In genomic region chr1:73954614-73955013, GRCm38 (mm10) we compare ENCODE assay signal across 11 mouse cellular contexts.
DNase-seq lines count a peak whose midpoint lies in the region; ATAC-seq and TF ChIP-seq lines count a peak whose summit lies in the region.
"Had no signal": no experiment of that assay in that cellular context is flagged by ENCODE, and none has a peak within 500 bp of the region (broad histone marks: within the 10 kb centered on the region; RNA-seq: fewer than 3 reads in every experiment).

No protein-coding gene starts in this region.

- peak; percentile 45; the same call in 1 of the 2 replicates for ATAC-seq in lung, embryonic 14.5 days (ENCODE audit: insufficient read depth)
- ATAC-seq in heart, embryonic 11.5 days (replicated peaks; ENCODE audit: insufficient number of reproducible peaks, low FRiP score, low TSS enrichment): no peak; the same call in 1 of the 2 replicates
- no peak; the same call in 1 of the 2 replicates for ATAC-seq in stomach, embryonic 16.5 days (ENCODE audit: insufficient read depth, low FRiP score)
- ATAC-seq: liver, embryonic 12.5 days had no signal

- H3K4me1 ChIP-seq in lung, embryonic 14.5 days (ENCODE audit: insufficient read depth): peaks cover 31% of the 10 kb centered on the region
- peaks cover 31% of the 10 kb centered on the region for H3K4me1 ChIP-seq in lung, adult 2 months (ENCODE audit: control insufficient read depth, insufficient read depth, low read length)
- H3K4me1 ChIP-seq in heart, embryonic 11.5 days (ENCODE audit: control insufficient read depth, insufficient read depth, low read length): peaks cover 62% of the 10 kb centered on the region
- H3K4me1 ChIP-seq in stomach, embryonic 16.5 days (ENCODE audit: control insufficient read depth, insufficient read depth, low read length): peaks cover 57% of the 10 kb centered on the region

- 28% methylated on average over 4 of the region's 4 CpGs for WGBS in lung, embryonic 14.5 days
- WGBS in lung, adult 2 months: 22% methylated on average over 4 of the region's 4 CpGs
- WGBS in heart, embryonic 11.5 days (ENCODE audit: insufficient replicate concordance): 27% methylated on average over 4 of the region's 4 CpGs
- WGBS in stomach, embryonic 16.5 days: 39% methylated on average over 4 of the region's 4 CpGs

- peak; percentile 73 for DNase-seq in lung, embryonic 14.5 days
- no peak for DNase-seq in lung, adult 2 months
- peak; percentile 66 to 87 for DNase-seq in kidney, postnatal 25 days
- no peak for DNase-seq in testis, postnatal 14 days (ENCODE audit: low spot score)
- no peak for DNase-seq in spleen, postnatal 36 days (ENCODE audit: low spot score in 2 of 2)
- DNase-seq in cerebellum, postnatal 36 days: no peak
- DNase-seq: cerebellum, adult 2 months had no signal

- no peak overlapping the region for H3K4me2 ChIP-seq in lung, embryonic 14.5 days
- peak overlapping the region; percentile 4; the same call in 1 of the 2 replicates for H3K4me2 ChIP-seq in heart, embryonic 11.5 days
- H3K4me2 ChIP-seq in stomach, embryonic 16.5 days (ENCODE audit: low read depth, low read length): no peak overlapping the region
- H3K4me2 ChIP-seq: liver, embryonic 12.5 days had no signal

- TF ChIP-seq CTCF in lung, embryonic 14.5 days (IDR thresholded peaks at IDR 0.05; ENCODE audit: low read depth): no peak
- TF ChIP-seq CTCF in lung, adult 2 months (IDR thresholded peaks at IDR 0.05; ENCODE audit: insufficient read depth, low read length): no peak

- H3K27me3 ChIP-seq in lung, embryonic 14.5 days (ENCODE audit: insufficient read depth, low read length): no peaks in the 10 kb centered on the region
- no peaks in the 10 kb centered on the region for H3K27me3 ChIP-seq in heart, embryonic 11.5 days (ENCODE audit: control insufficient read depth, insufficient read depth, low read length)
- H3K27me3 ChIP-seq in stomach, embryonic 16.5 days (ENCODE audit: control insufficient read depth, insufficient read depth, low read length): no peaks in the 10 kb centered on the region
- H3K27me3 ChIP-seq: liver, embryonic 12.5 days had no signal

- no peak overlapping the region for H3K9ac ChIP-seq in lung, embryonic 14.5 days
- H3K9ac ChIP-seq in heart, embryonic 11.5 days (ENCODE audit: low read depth, low read length): 0 out of 2 replicates have a peak overlapping the region, but pooled peaks have one; percentile 23
- no peak overlapping the region for H3K9ac ChIP-seq in stomach, embryonic 16.5 days (ENCODE audit: low read length)
- H3K9ac ChIP-seq: liver, embryonic 12.5 days had no signal

- no peak overlapping the region for H3K4me3 ChIP-seq in lung, embryonic 14.5 days (ENCODE audit: low read depth, low read length)
- H3K4me3 ChIP-seq in lung, adult 2 months (replicated peaks; ENCODE audit: extremely low read depth, low read depth, low read length): no peak overlapping the region
- H3K4me3 ChIP-seq in heart, embryonic 11.5 days (ENCODE audit: low read depth, low read length): no peak overlapping the region
- H3K4me3 ChIP-seq in stomach, embryonic 16.5 days (replicated peaks; ENCODE audit: low read length): no peak overlapping the region
- H3K4me3 ChIP-seq: liver, embryonic 12.5 days had no signal

- no peaks in the 10 kb centered on the region for H3K9me3 ChIP-seq in lung, embryonic 14.5 days (ENCODE audit: low read depth, low read length)
- H3K9me3 ChIP-seq in heart, embryonic 11.5 days (replicated peaks; ENCODE audit: control insufficient read depth, low read length): no peaks in the 10 kb centered on the region
- no peaks in the 10 kb centered on the region for H3K9me3 ChIP-seq in stomach, embryonic 16.5 days (replicated peaks; ENCODE audit: control insufficient read depth, low read length)
- H3K9me3 ChIP-seq: G1E; liver, embryonic 12.5 days had no signal

- TF ChIP-seq POLR2A in lung, adult 2 months (IDR thresholded peaks at IDR 0.05; ENCODE audit: borderline replicate concordance, extremely low read depth, low read depth, low read length): no peak

- H3K27ac ChIP-seq in lung, embryonic 14.5 days (ENCODE audit: low read depth): peak overlapping the region; percentile 81
- peak overlapping the region; percentile 74 for H3K27ac ChIP-seq in heart, embryonic 11.5 days (ENCODE audit: low read depth, low read length)
- peak overlapping the region; percentile 85 for H3K27ac ChIP-seq in stomach, embryonic 16.5 days (ENCODE audit: low read length)
- H3K27ac ChIP-seq: liver, embryonic 12.5 days had no signal

- H3K36me3 ChIP-seq in lung, embryonic 14.5 days (ENCODE audit: insufficient read depth): peaks cover 51% of the 10 kb centered on the region
- H3K36me3 ChIP-seq in heart, embryonic 11.5 days (ENCODE audit: control insufficient read depth, insufficient read depth, low read length): peaks cover 22% of the 10 kb centered on the region
- H3K36me3 ChIP-seq in stomach, embryonic 16.5 days (ENCODE audit: control insufficient read depth, insufficient read depth, low read length): peaks cover 6% of the 10 kb centered on the region; the same call in 1 of the 2 replicates
- H3K36me3 ChIP-seq: G1E had no signal

Comparison
In these comparisons a context has a peak if more than half of its experiments do, and no peak if none do; other contexts are left out.
1. DNase-seq: peak in lung, embryonic 14.5 days (single experiment) and kidney, postnatal 25 days (2 of 2); none in lung, adult 2 months (single experiment), testis, postnatal 14 days (single experiment), spleen, postnatal 36 days (0 of 2) and cerebellum, postnatal 36 days (0 of 2).
2. Peak in every context shown above with its lines, with median percentiles within 50 percentile points of each other: H3K27ac ChIP-seq.